Mouse (Mus musculus) hindlimb bud, embryonic 11.5 days (tissue): ENCODE data around the gene Fam183b.
"Not testable (repeated sequence)": the region's sequence is repeated elsewhere in the genome, so short reads cannot be mapped to it uniquely, and the experiment has no call there.

Source experiments
- DNase-seq: peaks from one replicate; pipeline ENCODE4 v3.0.0-alpha.2; 2012; ENCODE audit warnings: low read depth, low spot score; ENCODE audit errors: extremely low spot score

The Fam183b gene

DNA sequence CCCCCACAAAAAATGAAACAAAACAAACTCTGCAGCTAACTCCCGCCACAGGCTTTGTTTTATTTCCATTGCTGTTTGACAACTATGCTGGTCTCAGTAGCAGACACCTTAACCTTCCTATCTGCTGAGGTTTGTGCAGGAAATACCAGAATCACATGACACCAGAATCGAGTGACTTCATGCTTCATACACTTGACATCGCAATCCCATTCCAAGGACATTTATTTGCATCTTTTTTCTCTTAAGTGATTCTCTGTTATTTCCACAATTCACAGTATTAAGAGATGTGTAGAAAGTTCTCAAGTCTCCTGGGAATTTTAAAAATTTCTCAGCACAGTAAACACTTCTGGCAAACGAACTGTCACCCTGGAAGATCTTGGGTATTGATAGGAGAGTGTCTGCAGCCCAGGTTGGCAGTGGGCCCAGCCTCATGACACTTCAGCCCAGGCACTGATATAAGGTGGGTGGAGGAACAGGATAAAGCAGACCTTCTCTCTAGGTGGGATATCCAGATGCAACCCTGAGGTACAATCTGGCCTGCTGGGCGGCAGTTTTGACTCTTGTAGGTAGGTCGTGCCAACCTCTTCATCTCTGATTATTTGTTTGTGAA lies 19.2 kb downstream of the Fam183b start, which contains the start of gene Olfr314:
TSS of gene Olfr314 (plus strand) at position 473 of the 610 bp plus-strand sequence.
- DNase-seq: no peak

DNA sequence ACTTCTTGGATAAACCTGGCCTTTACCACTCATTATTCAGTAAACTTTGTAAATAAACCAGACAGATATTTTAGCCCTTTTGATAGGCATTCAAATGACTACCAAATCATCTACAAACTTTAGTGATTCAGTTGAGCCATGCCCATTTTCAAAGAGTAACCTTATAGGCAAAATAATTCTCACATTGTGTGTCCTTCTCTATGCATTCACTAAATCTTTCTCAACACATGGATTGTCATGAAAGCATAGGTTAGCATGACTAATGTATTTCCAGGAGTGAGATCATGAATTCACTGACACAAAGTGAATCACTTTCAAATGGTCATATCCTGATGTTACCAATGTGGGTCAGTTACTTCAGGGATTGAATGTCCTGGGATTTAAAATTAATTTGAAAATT lies 28.9 kb downstream of the Fam183b start, which contains the start of gene Olfr315:
TSS of gene Olfr315 (plus strand) at position 301 of the 400 bp plus-strand sequence.
- DNase-seq: no peak

DNA sequence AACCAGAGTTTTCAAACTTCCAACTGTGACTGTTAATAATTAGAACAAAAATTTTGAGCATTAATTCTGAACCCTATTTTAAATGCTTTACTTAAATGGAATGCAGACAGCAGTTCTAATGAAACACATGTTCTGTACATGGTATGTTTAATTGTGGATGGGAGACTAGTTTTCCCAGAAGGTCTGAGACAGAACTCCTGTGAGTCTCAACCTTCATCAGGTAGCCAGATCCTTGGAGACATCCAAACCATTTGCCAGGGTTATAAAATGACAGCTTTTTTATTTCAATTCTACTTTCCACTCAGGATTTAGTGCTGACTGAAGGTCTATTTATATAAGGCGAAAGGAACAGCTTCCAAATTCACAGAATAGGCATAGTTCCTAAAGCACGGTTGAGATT lies 49.3 kb downstream of the Fam183b start, which contains the start of gene Olfr316:
TSS of gene Olfr316 (plus strand) at position 301 of the 400 bp plus-strand sequence.
- no peak for DNase-seq

DNA sequence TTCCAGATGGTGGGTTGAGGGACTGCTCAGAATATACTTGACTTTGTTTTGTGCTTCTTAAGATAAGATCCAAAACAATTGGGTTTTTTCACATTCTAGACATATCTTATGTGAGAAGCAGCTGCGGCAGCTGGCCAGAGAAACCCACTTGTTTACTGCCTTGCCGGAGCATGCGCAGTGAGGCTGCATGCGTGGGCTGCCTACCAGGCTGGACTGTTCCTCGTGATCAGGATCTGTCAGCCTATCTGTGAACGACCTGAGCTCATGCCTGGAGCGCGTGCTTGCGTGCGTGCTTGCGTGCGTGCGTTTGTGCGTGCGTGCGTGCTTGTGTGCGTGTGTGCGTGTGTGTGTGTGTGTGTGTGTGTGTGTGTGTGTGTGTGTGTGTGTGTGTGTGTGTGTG lies 50.7 kb downstream of the Fam183b start:
- not testable (repeated sequence) for DNase-seq
